Mouse (Mus musculus) small intestine, adult 2 months (tissue): ENCODE measurements around the gene Ercc1. TPM values are rescaled to one million over a fixed set of nuclear protein-coding genes. Genes with fewer than 3 reads are reported as not detected.

ENCODE experiments used
- H3K27ac ChIP-seq: fragments of 200-500 bp; 2 replicates; pipeline ENCODE4 v1.5.1; 2012; ENCODE audit warnings: low read depth, low read length, control low read depth, inconsistent platforms; ENCODE audit not compliant: insufficient read depth
- H3K27me3 ChIP-seq: fragments of 200-500 bp; 2 replicates; pipeline ENCODE4 v1.6.1; 2012; ENCODE audit warnings: mild to moderate bottlenecking, moderate library complexity, low read length, inconsistent platforms; ENCODE audit not compliant: control insufficient read depth, insufficient read depth
- H3K36me3 ChIP-seq: fragments of 200-500 bp; 2 replicates; pipeline ENCODE4 v1.6.1; 2012; ENCODE audit warnings: mild to moderate bottlenecking, low read length, control low read depth, inconsistent platforms; ENCODE audit not compliant: control insufficient read depth, insufficient read depth
- H3K4me1 ChIP-seq: fragments of 200-500 bp; 2 replicates; pipeline ENCODE4 v1.6.1; 2012; ENCODE audit warnings: low read length, inconsistent platforms, mixed read lengths; ENCODE audit not compliant: control insufficient read depth, insufficient read depth, insufficient read length
- H3K4me3 ChIP-seq: fragments of 200-500 bp; 2 replicates; pipeline ENCODE4 v1.5.1; 2012; ENCODE audit warnings: low read depth, mild to moderate bottlenecking, control low read depth, inconsistent platforms, low read length, moderate library complexity
- CTCF ChIP-seq: fragments of 200-500 bp; IDR thresholded peaks from 2 replicates; pipeline ENCODE4 v1.5.1; 2012; ENCODE audit warnings: low read depth, mild to moderate bottlenecking, control low read depth, inconsistent platforms, low read length, moderate library complexity, mixed read lengths; ENCODE audit not compliant: insufficient replicate concordance, insufficient read length; ENCODE audit errors: extremely low read depth
- POLR2A ChIP-seq: fragments of 200-500 bp; IDR thresholded peaks from 2 replicates; pipeline ENCODE4 v1.6.1; 2012; ENCODE audit warnings: low read depth, mild to moderate bottlenecking, control low read depth, inconsistent platforms, low read length, moderate library complexity
- WGBS: fragments of 180-500 bp; shearing (Covaris S2); methylation state at CpG from one replicate; pipeline ENCODE4 v1.1.7; 2018; 5-methylcytosine and 5-hydroxymethylcytosine counted together
- polyA plus RNA-seq: library from polyadenylated mRNA; depleted of rRNA; stranded (reverse); fragments of >200 nt; gene quantifications from 2 replicates; pipeline ENCODE4 v1.2.3, GENCODE M21; 2012

Gene Ercc1
- polyA plus RNA-seq, 1 experiment = 17.5 TPM

DNA sequence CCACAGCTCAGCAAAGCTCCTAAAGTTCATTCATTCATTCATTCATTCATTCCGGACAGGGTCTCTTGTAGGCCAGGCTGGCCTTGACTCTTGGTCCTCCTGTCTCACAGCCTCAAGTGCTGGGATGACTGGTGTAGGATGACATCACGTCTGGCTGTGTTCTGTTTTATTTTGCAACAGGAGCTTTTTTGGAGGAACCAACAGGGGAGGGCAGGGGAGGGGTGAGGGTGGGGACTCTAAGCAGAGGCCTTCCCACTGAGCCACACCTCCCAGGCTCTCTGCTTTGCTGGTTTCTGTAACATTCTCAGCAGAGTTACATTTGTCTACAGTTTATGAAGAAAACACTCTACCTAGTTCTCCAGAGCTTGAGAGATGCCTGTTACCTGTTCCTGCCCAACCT lies 6.5 kb upstream of the Ercc1 start:
- TF ChIP-seq CTCF (no peak), POLR2A (no peak)
- Histone ChIP-seq H3K4me1 (peaks cover 7% of the 10 kb centered on the region), H3K27me3 (peaks cover 8% of the 10 kb centered on the region), H3K4me3 (no peak overlapping the region), H3K36me3 (no peaks in the 10 kb centered on the region), H3K27ac (no peak overlapping the region)
- 73% methylated on average over 2 of the region's 2 CpGs for WGBS

DNA sequence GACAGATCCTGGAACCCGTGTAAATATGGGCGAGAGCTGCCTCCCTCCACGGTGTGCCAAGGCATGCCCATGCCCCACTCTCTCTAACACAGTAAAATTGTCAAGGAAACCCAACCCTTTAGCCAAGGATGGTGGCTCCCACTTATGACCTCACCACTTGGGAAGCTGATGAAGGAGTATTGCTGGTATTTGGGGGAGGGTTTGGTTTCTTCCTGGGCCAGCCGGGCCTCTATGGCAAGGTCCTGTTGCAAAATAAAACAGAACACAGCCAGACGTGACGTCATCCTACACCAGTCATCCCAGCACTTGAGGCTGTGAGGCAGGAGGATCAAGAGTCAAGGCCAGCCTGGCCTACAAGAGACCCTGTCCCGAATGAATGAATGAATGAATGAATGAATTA lies 6.0 kb upstream of the Ercc1 start:
- H3K27ac ChIP-seq = no peak overlapping the region
- whole genome bisulfite sequencing = 67% methylated on average over 7 of the region's 7 CpGs

GRCm38 (mm10) chr7:19341250-19341649 lies 3.3 kb upstream of the Ercc1 start:
- 14% methylated on average over 10 of the region's 10 CpGs for WGBS
- no peak for TF ChIP-seq POLR2A
- TF ChIP-seq CTCF = no peak
- Histone ChIP-seq H3K4me1 (peaks cover 14% of the 10 kb centered on the region), H3K27ac (no peak overlapping the region), H3K36me3 (no peaks in the 10 kb centered on the region), H3K4me3 (no peak overlapping the region), H3K27me3 (peaks cover 8% of the 10 kb centered on the region)

More for the DNA sequence above, 6.0 kb upstream of the Ercc1 start:
- Histone ChIP-seq H3K4me3 (no peak overlapping the region), H3K36me3 (no peaks in the 10 kb centered on the region), H3K4me1 (peaks cover 5% of the 10 kb centered on the region), H3K27me3 (peaks cover 8% of the 10 kb centered on the region)
- no peak for TF ChIP-seq CTCF
- no peak for TF ChIP-seq POLR2A

GRCm38 (mm10) chr7:19341761-19342409 lies 2.7 kb upstream of the Ercc1 start:
- Histone ChIP-seq H3K27ac (no peak overlapping the region), H3K4me3 (peak overlapping the region; percentile 49), H3K27me3 (peaks cover 8% of the 10 kb centered on the region), H3K4me1 (peaks cover 14% of the 10 kb centered on the region), H3K36me3 (no peaks in the 10 kb centered on the region)
- 1% methylated on average over 41 of the region's 41 CpGs for WGBS
- no peak for TF ChIP-seq CTCF
- no peak for TF ChIP-seq POLR2A

- Histone ChIP-seq H3K4me3 (peak overlapping the region; percentile 49), H3K27ac (no peak overlapping the region), H3K27me3 (peaks cover 8% of the 10 kb centered on the region), H3K4me1 (peaks cover 14% of the 10 kb centered on the region), H3K36me3 (no peaks in the 10 kb centered on the region)
- TF ChIP-seq CTCF = peak; percentile 98
- TF ChIP-seq POLR2A = no peak
- WGBS = under 1% methylated on average over 27 of the region's 27 CpGs
Measured at GRCm38 (mm10) chr7:19342481-19343027, 2.0 kb upstream of the Ercc1 start.

GRCm38 (mm10) chr7:19343210-19343808 lies 1.3 kb upstream of the Ercc1 start:
- TF ChIP-seq CTCF = peak; percentile 95
- TF ChIP-seq POLR2A = no peak
- WGBS = under 1% methylated on average over 11 of the region's 11 CpGs
- Histone ChIP-seq H3K27ac (no peak overlapping the region), H3K27me3 (peaks cover 8% of the 10 kb centered on the region), H3K4me1 (peaks cover 14% of the 10 kb centered on the region), H3K4me3 (no peak overlapping the region), H3K36me3 (0 out of 2 replicates have a peak, but pooled peaks cover under 1% of the 10 kb centered on the region)

- Histone ChIP-seq H3K36me3 (peaks cover 4% of the 10 kb centered on the region), H3K4me1 (peaks cover 14% of the 10 kb centered on the region), H3K27ac (peak overlapping the region; percentile 76), H3K4me3 (peak overlapping the region; percentile 67), H3K27me3 (peaks cover 8% of the 10 kb centered on the region)
- WGBS = under 1% methylated on average over 31 of the region's 31 CpGs
- TF ChIP-seq CTCF = no peak
- no peak for TF ChIP-seq POLR2A
Measured at GRCm38 (mm10) chr7:19344938-19345471, 427 bp downstream of the Ercc1 start.
